Mouse (Mus musculus): Measurements from ENCODE around the gene Klf2.

The Klf2 gene

DNA sequence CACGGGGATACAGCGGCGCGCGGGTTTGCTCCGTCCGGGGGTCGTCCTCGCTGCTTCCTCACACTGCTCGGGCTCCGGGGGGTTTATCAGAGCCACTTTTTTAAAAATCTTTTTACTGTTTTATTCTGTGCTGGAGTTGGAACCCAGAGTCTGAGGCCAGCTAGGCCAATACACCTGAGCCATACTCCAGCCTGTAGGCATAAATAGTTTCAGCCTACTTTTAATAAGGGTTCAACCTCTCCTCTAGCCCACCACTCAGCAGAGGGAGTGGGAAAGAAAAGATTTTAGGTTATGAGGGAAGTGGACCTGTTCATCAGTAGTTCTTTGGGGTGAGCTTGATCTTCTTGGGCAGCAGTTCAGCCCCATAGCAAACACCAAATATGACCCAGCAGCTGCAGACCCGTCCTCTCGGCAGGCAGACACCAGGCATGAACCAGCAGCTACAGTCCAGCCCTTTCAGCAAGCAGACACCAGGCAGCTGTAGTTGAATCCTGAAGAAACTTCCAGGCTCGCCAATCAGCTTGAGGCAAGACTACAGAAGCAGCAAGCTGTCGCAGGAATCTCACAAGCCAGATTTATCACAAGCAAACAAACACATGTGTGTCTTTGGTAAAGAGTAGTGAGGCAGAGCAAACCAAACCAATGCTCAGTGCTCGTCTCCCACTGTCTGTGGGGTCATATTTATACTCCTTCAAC, 13.5 kb upstream of the Klf2 start, which contains the start of gene Gm10282:
TSS of gene Gm10282 (minus strand) at position 51 of the 696 bp plus-strand sequence.
- no peak for DNase-seq (ENCODE audit: low spot score)

DNA sequence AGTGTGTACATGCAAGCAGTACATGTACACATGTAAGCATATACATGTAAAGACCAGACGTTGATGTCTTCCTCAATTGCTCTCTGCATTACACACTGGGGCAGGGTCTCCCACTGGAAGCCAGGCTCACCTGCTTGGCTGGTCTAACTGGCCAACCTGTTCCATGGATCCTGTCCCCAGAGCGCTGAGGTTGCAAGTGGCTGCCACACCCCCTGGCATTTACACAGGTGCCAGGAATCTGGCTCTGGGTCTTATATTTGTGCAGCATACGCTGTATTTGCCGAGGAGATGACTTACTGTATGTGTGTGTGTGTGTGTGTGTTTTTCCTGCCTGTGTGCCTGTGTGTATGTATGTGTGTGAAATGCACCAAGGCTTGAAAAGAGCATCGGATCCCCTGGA, 11.9 kb upstream of the Klf2 start:
- no peak for DNase-seq (ENCODE audit: low spot score)

DNA sequence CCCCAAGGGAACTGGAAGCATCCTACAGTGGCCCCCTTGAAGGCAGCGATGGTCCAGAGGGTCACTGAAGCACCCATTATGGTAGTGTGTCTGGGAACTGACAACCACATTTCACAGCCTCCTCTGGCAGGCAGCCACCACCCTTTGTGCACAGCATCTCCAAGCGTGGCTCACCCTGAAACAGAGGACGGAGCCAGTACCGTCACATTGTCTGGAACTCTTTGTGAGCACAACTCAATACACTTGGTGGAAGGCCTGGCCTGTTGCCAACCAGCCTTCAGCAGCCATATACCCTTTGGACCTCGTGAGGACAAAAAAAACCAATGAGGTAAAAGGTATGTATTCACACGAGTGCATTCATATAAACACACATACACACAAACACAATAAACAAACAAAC, 10.6 kb upstream of the Klf2 start:
- DNase-seq (ENCODE audit: low spot score) = no peak

DNA sequence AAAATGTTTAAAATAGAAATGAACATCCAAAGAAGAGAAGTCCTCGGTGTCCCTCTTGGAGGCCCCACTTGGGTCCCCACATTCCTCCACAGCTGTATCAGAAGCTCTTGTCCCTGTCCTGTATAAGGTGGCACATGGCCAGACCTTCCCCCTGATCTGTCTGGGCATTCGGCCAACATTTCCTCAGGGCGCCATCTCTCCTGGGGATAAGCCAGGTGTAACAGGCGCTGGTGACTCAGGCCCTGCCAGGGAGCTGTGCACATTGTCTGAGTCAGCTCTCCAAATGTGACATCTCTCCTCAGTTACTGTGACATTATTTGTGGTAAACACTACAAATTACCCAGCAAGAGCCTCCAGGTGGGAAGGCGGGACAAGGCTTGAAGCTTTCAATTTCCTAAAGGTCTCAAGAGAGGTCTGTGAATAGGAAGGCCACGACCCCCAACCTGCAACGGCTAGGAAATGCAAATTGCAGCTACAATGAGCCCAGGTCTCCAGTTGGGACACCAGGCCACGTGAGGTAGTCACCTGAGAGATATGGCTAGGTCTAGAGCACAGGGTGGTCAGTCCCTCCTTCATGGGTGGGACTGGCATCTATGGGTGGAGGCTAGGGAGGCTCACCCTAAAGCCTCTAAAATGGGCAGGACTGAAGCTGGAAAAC, 7.9 kb upstream of the Klf2 start:
- no peak for DNase-seq (ENCODE audit: low spot score)

DNA sequence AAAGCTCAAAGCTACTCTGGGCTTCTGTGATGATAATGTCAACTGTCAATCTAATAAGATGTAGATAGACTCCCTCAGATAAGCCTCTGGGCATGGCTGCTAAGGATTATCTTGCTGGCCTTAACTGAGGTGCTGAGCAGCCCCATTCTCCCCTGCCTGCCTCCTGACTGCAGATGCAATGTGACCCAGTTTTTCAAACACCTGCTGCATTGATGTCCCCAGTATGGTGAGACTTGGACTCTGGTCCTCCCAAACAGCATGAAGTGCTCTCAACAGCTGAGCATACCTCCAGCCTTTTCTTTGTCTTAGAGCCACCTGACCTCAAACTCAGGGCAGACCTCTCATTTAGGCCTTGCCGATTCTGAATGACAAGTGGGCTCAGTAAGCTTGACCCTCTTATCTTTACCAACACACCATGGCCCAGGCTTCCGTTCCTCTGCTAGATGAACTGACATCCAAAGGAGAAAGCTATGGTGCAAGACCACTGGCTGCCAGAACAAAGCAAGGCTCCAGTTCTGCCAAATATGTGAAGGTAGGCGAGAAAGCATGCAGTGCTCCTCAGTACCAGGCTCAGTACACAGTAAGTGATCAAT, 5.8 kb upstream of the Klf2 start:
- no peak for DNase-seq (ENCODE audit: low spot score)

DNA sequence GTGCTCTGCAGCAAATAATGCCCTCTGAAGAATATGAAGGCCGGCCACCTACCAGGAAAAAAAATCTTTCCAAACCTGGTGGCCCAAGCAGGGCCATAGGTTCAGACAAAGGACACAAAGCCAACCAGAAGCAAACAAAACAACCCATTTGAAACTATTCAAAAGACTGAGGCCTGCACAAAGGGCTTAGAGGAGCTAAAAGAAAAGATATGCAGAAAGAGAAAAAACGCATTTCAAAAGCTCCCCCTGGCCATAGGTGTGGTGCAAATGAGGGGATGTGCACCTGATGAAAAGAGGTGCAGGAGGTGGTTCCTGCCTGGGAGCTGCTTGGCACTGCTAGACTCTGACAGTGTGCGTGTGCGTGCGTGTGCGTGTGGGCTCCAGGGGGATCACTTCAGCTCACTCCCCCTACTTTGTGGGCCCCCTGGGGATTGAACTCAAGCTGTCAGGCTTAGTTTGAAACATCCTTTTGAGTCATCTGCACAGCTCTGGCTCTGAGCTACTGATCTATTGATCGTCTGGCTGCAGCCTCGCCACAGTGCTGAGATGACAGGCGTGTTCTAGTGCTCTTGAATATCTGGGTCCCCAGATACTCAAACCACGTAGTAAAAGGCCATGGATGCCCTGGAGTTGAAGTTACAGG, 2.7 kb upstream of the Klf2 start:
- no peak for DNase-seq (ENCODE audit: low spot score)

DNA sequence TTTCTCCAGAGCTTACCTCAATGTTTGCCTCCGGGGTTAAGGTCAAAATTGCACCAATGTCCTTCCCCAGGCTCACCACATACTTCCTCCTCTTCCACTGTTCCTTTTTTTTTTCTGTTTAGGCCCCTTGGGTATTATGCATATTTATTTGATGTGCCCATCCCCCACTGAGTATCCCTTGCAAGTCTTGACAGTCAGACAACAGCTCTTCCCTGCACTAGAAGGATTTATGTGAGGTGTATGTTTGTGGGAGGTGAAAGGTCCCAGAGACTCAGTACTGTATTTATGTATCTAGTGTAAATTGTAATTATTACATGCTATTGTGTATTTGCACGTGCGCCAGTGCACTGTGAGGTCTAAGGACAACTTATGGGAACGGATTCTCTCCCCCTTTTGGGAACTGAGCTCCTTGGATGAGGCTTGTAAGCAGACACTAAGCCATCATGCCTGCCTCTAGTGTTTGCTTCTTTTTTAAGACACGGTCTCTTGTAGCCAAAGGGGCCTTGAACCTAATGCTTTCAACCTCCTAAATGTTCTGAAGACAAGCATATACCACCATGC, 1.0 kb upstream of the Klf2 start:
- DNase-seq (ENCODE audit: low spot score) = no peak

DNA sequence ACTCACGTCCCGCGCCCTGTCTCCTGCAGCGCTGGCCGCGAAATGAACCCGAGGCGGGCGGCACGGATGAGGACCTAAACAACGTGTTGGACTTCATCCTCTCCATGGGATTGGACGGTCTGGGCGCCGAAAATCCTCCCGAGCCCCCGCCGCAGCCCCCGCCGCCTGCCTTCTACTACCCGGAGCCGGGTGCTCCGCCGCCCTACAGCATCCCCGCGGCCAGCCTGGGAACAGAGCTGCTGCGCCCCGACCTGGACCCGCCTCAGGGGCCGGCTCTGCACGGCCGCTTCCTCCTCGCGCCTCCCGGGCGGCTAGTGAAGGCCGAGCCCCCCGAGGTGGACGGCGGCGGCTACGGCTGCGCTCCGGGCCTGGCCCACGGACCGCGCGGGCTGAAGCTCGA, 564 bp downstream of the Klf2 start:
- DNase-seq (ENCODE audit: low spot score) = peak; percentile 23

DNA sequence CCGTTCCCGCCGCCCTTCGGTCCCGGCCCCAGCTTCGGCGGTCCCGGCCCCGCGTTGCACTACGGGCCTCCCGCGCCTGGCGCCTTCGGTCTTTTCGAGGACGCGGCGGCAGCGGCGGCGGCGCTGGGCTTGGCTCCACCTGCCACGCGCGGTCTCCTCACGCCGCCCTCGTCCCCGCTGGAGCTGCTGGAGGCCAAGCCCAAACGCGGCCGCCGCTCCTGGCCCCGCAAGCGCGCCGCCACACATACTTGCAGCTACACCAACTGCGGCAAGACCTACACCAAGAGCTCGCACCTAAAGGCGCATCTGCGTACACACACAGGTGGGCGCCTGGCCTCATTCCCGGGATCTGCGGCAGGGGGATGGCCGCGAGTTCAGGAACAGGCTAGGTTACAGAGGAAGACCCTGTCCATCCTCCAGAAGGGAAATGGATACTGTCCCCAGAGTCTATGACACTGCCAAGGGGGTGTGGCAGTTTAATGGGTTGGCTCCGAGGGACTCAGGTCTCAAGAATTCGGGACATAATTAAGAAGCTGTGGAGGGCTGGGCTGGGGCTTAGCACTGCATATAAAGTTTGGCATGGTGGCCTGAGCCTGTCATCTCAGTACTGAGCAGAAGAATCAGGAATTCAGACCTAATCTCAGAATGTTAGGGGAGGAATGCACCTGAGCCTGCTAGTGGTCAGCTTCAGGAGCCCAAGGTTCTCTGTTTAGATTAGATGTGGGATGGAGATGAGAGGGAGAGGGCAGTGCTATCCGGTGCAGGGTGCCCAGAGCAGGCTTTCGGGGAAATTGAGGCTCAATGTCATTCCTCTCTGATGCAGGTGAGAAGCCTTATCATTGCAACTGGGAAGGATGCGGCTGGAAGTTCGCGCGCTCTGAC, 1.3 kb downstream of the Klf2 start:
- DNase-seq (ENCODE audit: low spot score) = no peak

DNA sequence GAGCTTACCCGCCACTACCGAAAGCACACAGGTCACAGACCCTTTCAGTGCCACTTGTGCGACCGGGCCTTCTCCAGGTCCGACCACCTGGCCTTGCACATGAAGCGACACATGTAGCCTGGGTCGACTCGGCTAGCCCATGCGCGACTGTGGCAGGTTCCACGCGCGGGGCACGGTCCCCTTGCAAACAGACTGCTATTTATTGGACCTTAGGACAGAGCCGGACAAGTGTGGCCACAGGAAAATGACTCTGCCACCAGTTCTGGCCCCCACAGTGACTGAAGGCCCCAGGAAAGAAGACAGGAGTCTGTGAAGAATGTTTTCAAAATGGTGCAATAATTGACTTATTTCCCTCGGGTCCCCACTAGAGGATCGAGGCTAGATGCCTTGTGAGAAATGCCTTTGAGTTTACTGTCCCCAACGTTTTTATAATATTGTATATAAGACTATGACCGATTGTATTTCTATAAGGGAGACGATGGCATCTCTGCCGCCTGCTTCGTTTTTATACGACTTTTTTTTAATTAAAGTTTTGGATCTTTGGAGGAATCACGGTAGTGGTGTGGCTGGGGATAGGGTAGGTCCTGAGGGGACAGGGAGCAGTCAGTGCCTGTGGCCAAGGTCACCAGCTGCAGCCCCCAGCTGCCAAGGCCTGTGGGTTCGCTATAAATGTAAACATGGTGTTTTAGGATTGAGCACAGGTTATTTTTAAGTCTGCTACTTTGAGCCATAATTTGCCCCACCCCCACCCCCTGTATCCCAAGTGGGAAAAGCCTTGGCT, 2.2 kb downstream of the Klf2 start:
- no peak for DNase-seq (ENCODE audit: low spot score)

DNA sequence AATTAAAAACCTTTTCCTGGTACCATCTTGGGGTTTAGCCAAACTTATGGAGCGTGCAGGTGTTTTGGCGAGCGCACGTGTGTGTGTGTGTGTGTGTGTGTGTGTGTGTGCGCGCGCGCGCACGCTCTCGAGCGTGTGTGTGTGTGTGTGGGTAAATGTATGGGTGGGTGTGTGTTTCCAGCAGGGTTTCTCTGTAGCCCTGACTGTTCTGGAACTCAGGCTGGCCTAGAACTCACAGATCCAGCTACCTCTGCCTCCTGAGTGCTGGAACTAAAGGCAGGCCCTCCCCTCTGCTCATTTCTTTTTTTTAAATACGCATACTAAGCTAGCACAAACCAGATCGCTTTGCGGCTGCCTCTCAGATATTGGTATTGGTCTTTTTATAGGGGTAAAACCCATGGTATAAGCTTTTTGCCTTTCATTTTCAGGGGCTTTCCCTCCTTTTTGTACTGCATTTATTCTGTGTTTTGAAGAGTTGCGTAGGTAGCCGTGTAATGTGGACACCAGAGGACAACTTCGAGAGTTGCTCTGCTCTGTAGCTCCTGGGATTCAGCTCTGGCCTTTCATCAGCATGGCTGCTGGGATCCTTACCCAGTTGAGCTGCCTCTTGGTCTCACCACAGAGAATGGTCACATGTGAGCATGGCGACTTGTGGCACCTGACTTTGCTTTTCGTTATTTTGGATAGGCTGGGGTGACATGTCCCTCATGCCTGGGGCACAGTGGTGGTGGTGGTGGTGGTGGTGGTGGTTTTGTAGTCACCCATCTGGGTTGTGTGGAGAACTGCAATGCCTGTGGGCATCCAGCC, 3.0 kb downstream of the Klf2 start:
- no peak for DNase-seq (ENCODE audit: low spot score)

DNA sequence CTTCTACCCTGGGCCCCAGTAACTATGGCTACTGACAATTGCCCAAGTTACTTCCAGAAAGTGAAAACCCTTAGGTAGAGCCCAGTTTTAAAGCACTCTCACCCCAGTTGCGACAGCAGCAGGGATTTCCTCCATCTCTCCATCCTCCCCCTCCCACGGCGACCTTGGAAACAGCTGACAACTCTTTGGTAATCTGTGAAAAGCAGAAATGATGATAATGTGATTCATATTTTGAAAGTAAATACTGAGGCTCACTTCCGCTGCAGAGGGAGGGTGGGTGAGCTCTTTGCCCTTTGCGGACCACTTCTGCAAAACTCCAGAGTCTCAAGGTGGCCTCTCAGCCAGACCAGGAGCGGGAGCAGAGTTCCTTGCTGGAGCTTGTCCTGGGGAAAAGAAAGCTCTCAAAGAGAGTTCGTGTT, 3.6 kb downstream of the Klf2 start:
- DNase-seq (ENCODE audit: low spot score) = no peak

DNA sequence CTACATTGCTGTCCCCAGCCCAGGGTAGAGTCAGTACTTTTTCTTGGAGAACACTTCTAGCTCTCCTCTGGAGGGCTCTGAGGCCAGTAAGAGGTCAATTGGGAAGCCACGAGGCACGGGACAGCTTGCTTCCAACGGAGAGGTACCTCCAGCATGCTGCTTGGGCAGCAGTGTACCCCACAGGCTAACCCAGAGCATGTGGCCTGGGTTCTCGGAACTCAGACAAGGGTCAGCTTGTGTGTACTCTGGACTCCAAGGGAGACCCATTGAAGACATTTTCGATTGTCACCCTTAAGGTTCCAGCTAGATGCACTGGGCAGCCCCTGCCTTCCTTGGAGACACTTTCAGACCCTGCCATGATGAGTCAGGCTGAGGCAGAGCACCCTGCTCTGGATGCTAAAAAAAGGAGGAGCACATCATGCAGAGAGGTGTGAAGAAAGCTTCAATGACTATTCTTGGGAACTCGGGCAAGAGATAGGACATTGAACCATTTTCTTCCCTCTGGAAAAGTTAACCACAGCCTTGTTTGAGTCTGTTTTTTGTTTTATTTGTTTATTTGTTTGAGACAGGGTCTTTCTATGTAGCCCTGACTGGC, 4.4 kb downstream of the Klf2 start:
- DNase-seq (ENCODE audit: low spot score) = no peak

DNA sequence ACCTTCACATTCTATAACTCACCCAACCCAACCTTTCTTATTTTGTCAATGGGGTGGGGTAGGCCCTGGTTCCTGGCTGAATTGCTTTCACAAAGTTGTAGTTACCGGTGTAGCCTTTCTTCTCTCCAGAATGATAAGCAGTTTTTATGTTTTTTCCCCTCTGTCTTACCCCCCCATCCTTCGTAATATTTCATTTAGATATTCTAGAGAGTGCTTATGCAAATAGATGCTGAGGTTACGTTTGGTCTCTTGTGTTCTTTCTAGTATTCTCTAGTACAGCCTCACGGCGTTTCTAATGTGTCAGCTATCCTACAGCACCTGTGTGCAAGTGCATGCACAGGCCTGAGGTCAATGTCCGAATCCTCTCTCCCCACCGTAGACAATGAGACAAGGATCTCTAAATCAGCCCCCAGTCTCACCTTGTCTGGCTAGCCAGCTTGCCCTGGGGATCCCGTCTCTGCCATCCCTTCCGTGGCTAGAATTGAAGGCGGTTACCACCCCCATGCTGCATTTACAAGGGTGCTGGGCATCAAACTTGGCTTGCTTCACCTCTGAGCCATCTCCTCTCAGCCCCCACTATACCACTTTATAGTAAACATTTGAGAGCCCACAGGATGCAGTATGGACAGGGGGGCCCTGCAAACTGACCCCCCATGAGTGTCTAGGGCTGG, 5.3 kb downstream of the Klf2 start:
- no peak for DNase-seq (ENCODE audit: low spot score)

DNA sequence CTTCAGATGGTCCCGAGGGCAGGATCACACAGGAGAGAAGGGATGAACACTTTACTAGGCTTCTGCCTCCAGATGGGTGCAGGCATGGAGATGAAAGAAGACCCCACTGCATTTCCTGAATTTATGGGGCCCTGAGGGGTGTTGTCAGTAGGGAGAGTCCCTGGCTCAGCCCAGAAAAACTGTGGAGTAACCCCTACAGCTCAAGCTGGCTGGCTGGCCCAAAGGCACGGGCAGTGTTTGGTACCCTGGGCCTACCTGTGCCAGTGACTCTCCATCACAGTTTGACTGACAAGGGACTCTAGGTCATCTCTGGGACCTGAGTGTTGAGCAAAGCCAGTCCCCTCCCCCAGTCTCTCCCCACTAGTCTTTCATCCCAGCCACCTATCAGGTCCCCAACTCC, 5.9 kb downstream of the Klf2 start:
- DNase-seq (ENCODE audit: low spot score) = no peak

DNA sequence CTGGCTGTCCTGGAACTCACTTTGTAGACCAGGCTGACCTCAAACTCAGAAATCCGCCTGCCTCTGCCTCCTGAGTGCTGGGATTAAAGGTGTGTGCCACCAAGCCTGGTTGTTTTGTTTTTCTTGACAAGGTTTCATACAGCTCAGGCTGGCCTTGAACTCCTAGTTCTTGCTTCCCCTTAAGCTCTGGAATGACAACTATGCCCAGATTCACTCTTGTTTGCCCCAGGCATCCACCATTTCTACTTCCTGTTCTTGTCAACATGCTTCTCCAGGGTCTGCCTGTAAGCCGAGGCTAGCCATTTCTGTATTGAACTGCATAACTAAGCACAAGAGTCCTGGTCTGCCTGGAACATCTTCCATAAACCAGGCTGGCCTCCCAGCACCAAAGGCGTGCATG, 10.3 kb downstream of the Klf2 start:
- no peak for DNase-seq (ENCODE audit: low spot score)

DNA sequence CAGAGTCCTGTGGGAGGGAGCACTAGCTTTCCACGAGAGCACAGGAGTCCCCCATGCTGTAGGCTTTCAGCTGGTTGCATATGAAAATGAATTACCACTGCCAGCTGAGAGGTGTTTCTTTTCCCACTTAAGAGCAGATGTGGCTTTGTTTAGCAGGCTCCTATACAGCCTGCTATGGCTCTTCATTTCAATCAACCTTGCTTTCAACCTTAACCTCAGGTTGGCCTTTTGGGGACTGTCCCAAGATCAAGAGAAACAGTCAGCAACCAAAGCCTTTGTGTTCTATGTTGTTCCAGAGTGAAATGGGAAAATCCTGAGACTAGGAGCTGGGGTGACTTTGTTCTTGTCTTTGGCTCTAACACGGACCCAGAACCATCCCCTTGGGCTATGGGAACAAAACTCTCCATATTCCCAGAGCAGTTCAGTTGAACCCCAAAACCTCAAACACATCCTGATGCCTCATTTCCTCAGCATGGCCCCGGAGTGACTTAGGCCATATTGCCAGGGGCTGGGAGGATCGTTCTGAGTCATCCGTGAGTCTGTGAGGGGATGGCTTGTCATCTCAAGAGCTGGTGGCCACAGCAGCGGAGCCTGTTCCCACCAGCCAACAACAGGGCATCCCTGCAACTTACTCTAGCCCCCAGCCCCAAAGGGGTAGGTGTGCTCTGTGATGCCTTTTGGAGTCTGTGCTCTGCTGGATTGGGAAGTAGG, 12.1 kb downstream of the Klf2 start:
- DNase-seq (ENCODE audit: low spot score) = no peak

DNA sequence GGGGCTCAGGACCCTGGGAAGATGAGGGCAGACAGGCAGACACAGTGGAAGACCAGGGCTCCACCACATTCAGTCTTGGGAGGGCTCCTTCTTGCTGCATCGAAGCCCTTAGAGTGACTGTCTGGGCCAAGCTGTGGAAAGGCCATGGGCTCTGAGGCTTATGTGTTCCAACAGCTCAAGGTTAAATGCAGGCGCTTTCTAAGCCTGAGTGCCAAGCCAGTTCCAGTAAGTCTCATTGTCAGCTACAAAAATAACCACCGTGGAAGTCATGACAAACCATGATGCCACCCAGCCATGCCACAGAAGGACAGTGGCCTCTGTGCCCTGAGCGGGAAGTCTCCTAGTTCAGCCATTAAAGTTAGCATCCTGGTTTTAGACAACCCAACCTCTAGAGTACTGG, 12.8 kb downstream of the Klf2 start:
- no peak for DNase-seq (ENCODE audit: low spot score)

Data from urinary bladder, postnatal 10 days (tissue).